Mouse (Mus musculus) megakaryocyte, embryonic 14.5 days (primary cell): Measurements from ENCODE around the gene Cobll1.

Experiments used
- FLI1 ChIP-seq: IDR thresholded peaks from 2 replicates; pipeline ENCODE4 v1.6.1; 2012; ENCODE audit warnings: low read length, inconsistent platforms, mixed read lengths
- GATA1 ChIP-seq: IDR thresholded peaks from 3 replicates; pipeline ENCODE4 v1.6.1; 2012; ENCODE audit warnings: mixed read lengths, low read length, inconsistent platforms, borderline replicate concordance

DNA sequence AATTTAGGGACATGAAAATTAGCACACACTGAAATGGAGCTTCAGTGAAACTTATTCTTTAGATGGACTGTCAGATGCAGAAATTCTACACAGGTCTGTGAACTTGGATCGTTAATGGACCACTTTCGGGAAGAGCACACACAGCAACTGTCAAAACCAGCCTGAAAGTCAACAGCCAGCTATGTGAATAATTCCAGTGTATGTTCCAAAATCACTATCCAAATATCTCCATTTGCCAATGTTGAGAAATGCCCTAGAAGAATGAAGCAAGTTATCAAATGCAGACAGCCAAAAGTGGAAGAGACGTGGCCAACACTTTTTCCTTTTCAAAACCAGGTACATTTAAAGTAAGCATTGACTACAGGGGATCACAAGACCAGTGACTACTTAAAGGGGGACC is 118.2 kb downstream of the Cobll1 start:
- TF ChIP-seq GATA1: no peak
- no peak for TF ChIP-seq FLI1
